Comparison of ENCODE assay signal across 17 mouse cellular contexts in the genomic region with DNA sequence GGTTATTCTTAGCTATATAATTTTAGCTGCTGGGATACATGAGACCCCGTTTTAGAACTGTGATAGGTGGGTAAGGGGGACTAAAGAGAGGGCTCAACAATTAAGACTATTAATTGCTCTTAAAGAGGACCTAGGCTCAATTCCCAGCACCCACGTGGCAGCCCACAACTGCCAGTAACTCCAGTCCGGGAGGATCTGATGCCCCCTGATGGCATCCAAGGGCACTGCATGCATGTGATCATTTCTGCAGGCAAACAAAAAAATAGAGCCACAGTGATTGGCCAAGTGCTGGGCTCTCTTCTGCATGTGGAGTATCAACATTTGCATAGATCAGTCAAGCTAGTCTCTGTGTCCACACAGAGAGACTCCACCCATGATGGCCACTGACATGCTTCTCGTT.
DNase-seq lines count a peak whose midpoint lies in the region; ATAC-seq and TF ChIP-seq lines count a peak whose summit lies in the region.
"Had no signal": no experiment of that assay in that cellular context is flagged by ENCODE, and none has a peak within 500 bp of the region (broad histone marks: within the 10 kb centered on the region; RNA-seq: fewer than 3 reads in every experiment).

No protein-coding gene starts in this region.

- DNase-seq in lung, embryonic 14.5 days, result no peak
- DNase-seq in lung, adult 2 months, result no peak
- DNase-seq in ES-CJ7 (ENCODE audit: low read depth, low spot score) (peak; percentile 20), ZHBTc4 (ENCODE audit: low read depth, low spot score) (peak; percentile 24)
- DNase-seq in gastrocnemius, postnatal 4 days (ENCODE audit: low spot score in 2 of 2), result no peak
- DNase-seq: adrenal gland, adult 2 months; adrenal gland, postnatal 25 days; cerebellum, adult 18-20 months; cerebellum, adult 9-11 months; cerebellum, postnatal 36 days; forebrain, postnatal 0 days had no signal

- H3K4me3 ChIP-seq in intestine, postnatal 0 days (ENCODE audit: low read depth, low read length), result no peak overlapping the region
- no peak overlapping the region for H3K4me3 ChIP-seq in intestine, embryonic 15.5 days (replicated peaks)
- H3K4me3 ChIP-seq in lung, embryonic 14.5 days (ENCODE audit: low read depth, low read length), result no peak overlapping the region
- no peak overlapping the region for H3K4me3 ChIP-seq in lung, adult 2 months (replicated peaks; ENCODE audit: extremely low read depth, low read depth, low read length)
- H3K4me3 ChIP-seq: embryonic facial prominence, embryonic 10.5 days; forebrain, embryonic 13.5 days; heart, embryonic 12.5 days; hindbrain, embryonic 15.5 days had no signal

- H3K27ac ChIP-seq in intestine, postnatal 0 days (ENCODE audit: low read depth, low read length), result no peak overlapping the region
- H3K27ac ChIP-seq in intestine, embryonic 15.5 days, result no peak overlapping the region
- H3K27ac ChIP-seq in lung, embryonic 14.5 days (ENCODE audit: low read depth), result no peak overlapping the region
- H3K27ac ChIP-seq: embryonic facial prominence, embryonic 10.5 days; forebrain, embryonic 13.5 days; hindbrain, embryonic 15.5 days had no signal

- peaks cover 9% of the 10 kb centered on the region; the same call in 1 of the 2 replicates for H3K9me3 ChIP-seq in intestine, postnatal 0 days (ENCODE audit: control insufficient read depth)
- H3K9me3 ChIP-seq in intestine, embryonic 15.5 days, result no peaks in the 10 kb centered on the region
- no peaks in the 10 kb centered on the region for H3K9me3 ChIP-seq in lung, embryonic 14.5 days (ENCODE audit: low read depth, low read length)
- H3K9me3 ChIP-seq: forebrain, embryonic 13.5 days; hindbrain, embryonic 15.5 days had no signal

- H3K27me3 ChIP-seq in intestine, postnatal 0 days (replicated peaks; ENCODE audit: control insufficient read depth, insufficient read depth, low read length), result no peaks in the 10 kb centered on the region
- H3K27me3 ChIP-seq in intestine, embryonic 15.5 days (replicated peaks), result no peaks in the 10 kb centered on the region
- H3K27me3 ChIP-seq in lung, embryonic 14.5 days (ENCODE audit: insufficient read depth, low read length), result no peaks in the 10 kb centered on the region
- H3K27me3 ChIP-seq: forebrain, embryonic 13.5 days; heart, embryonic 12.5 days; hindbrain, embryonic 15.5 days had no signal

- no peak overlapping the region for H3K4me2 ChIP-seq in intestine, postnatal 0 days (replicated peaks; ENCODE audit: low read depth)
- H3K4me2 ChIP-seq in intestine, embryonic 15.5 days (replicated peaks), result no peak overlapping the region
- H3K4me2 ChIP-seq in lung, embryonic 14.5 days, result no peak overlapping the region
- H3K4me2 ChIP-seq: forebrain, embryonic 13.5 days; heart, embryonic 12.5 days; hindbrain, embryonic 15.5 days had no signal

- no peak overlapping the region for H3K9ac ChIP-seq in intestine, postnatal 0 days (ENCODE audit: low read depth, low read length)
- no peak overlapping the region for H3K9ac ChIP-seq in intestine, embryonic 15.5 days
- H3K9ac ChIP-seq in lung, embryonic 14.5 days, result no peak overlapping the region
- H3K9ac ChIP-seq: forebrain, embryonic 13.5 days; forebrain, postnatal 0 days; heart, embryonic 12.5 days; hindbrain, embryonic 15.5 days had no signal

- H3K4me1 ChIP-seq in intestine, postnatal 0 days (replicated peaks; ENCODE audit: control insufficient read depth, insufficient read depth, low read length), result no peaks in the 10 kb centered on the region
- no peaks in the 10 kb centered on the region for H3K4me1 ChIP-seq in intestine, embryonic 15.5 days (replicated peaks)
- no peaks in the 10 kb centered on the region for H3K4me1 ChIP-seq in lung, embryonic 14.5 days (ENCODE audit: insufficient read depth)
- H3K4me1 ChIP-seq in lung, adult 2 months (ENCODE audit: control insufficient read depth, insufficient read depth, low read length), result no peaks in the 10 kb centered on the region
- H3K4me1 ChIP-seq: embryonic facial prominence, embryonic 10.5 days; forebrain, embryonic 13.5 days; heart, embryonic 12.5 days; hindbrain, embryonic 15.5 days had no signal

- H3K36me3 ChIP-seq in intestine, postnatal 0 days (ENCODE audit: control insufficient read depth, insufficient read depth), result peaks cover 5% of the 10 kb centered on the region; the same call in 1 of the 2 replicates
- H3K36me3 ChIP-seq in intestine, embryonic 15.5 days, result no peaks in the 10 kb centered on the region
- no peaks in the 10 kb centered on the region for H3K36me3 ChIP-seq in lung, embryonic 14.5 days (ENCODE audit: insufficient read depth)
- H3K36me3 ChIP-seq: embryonic facial prominence, embryonic 10.5 days; hindbrain, embryonic 15.5 days had no signal

- no peak for TF ChIP-seq POLR2A in lung, adult 2 months (IDR thresholded peaks at IDR 0.05; ENCODE audit: borderline replicate concordance, extremely low read depth, low read depth, low read length)

- WGBS in intestine, postnatal 0 days, result 87% methylated on average over 4 of the region's 4 CpGs
- 91% methylated on average over 4 of the region's 4 CpGs for WGBS in intestine, embryonic 15.5 days
- WGBS in lung, embryonic 14.5 days, result 84% methylated on average over 4 of the region's 4 CpGs
- WGBS in lung, adult 2 months, result 79% methylated on average over 4 of the region's 4 CpGs

- TF ChIP-seq CTCF in intestine, postnatal 0 days (IDR thresholded peaks at IDR 0.05; ENCODE audit: low read depth), result peak; percentile 25; the same call in 1 of the 2 replicates
- TF ChIP-seq CTCF in lung, embryonic 14.5 days (IDR thresholded peaks at IDR 0.05; ENCODE audit: low read depth), result peak; percentile 11; the same call in 1 of the 2 replicates
- no peak for TF ChIP-seq CTCF in lung, adult 2 months (IDR thresholded peaks at IDR 0.05; ENCODE audit: insufficient read depth, low read length)

- no peak for ATAC-seq in intestine, postnatal 0 days
- ATAC-seq in intestine, embryonic 15.5 days, result no peak
- no peak for ATAC-seq in lung, embryonic 14.5 days (ENCODE audit: insufficient read depth)
- ATAC-seq: forebrain, embryonic 13.5 days; forebrain, postnatal 0 days had no signal

Comparison
In these comparisons a context has a peak if more than half of its experiments do, and no peak if none do; other contexts are left out.
1. DNase-seq: peak in ES-CJ7 (single experiment) and ZHBTc4 (single experiment); none in lung, embryonic 14.5 days (single experiment), lung, adult 2 months (single experiment) and gastrocnemius, postnatal 4 days (0 of 2).